Mouse (Mus musculus) CH12.LX (cell line): ENCODE results near the gene Ndufb8. TPM values are rescaled to one million over a fixed set of nuclear protein-coding genes. Genes with fewer than 3 reads are reported as not detected.
A peak's percentile ranks its signal among the peaks of the same experiment; 100 is the strongest.

Source experiments
- DNase-seq: peaks from one replicate; pipeline ENCODE4 v3.0.0-alpha.2; 2013; ENCODE audit errors: extremely low read depth
- H3K27ac ChIP-seq: 2 replicates; pipeline ENCODE4 v1.5.1; 2012; ENCODE audit warnings: low read depth, mild to moderate bottlenecking, control low read depth, moderate library complexity; ENCODE audit not compliant: insufficient read depth
- H3K27me3 ChIP-seq: replicated peaks from 2 replicates; pipeline ENCODE3; 2012; ENCODE audit warnings: inconsistent platforms
- H3K36me3 ChIP-seq, 2 experiments: replicated peaks in 1 of 2; 2 replicates each; pipeline versions ENCODE3 to v1.6.1; 2012; ENCODE audit warnings: inconsistent platforms in 1 of 2, low read length in 1 of 2, mild to moderate bottlenecking in 1 of 2, mixed read lengths in 1 of 2, moderate library complexity in 1 of 2; ENCODE audit not compliant: control insufficient read depth in 1 of 2, insufficient read depth in 1 of 2
- H3K4me1 ChIP-seq, 2 experiments: 2 replicates each; pipeline ENCODE4 v1.6.1; 2012; ENCODE audit warnings: inconsistent platforms in 1 of 2, moderate library complexity in 1 of 2; ENCODE audit not compliant: insufficient read depth in 2 of 2, control insufficient read depth in 1 of 2
- H3K4me2 ChIP-seq: 2 replicates; pipeline ENCODE4 v1.6.1; 2012; ENCODE audit warnings: low read depth, mild to moderate bottlenecking, control low read depth; ENCODE audit not compliant: poor library complexity, insufficient read depth, severe bottlenecking
- H3K4me3 ChIP-seq, 3 experiments: fragments of 150-350 bp in 1 of 3; sonication (generic) in 1 of 3; replicated peaks in 1 of 3; 2 replicates each; pipeline versions ENCODE3 to v1.5.1; 2011 to 2012; ENCODE audit warnings: low read depth in 2 of 3, low read length in 2 of 3, mild to moderate bottlenecking in 2 of 3, moderate library complexity in 2 of 3, control low read depth in 1 of 3, improper control_type of control experiment in 1 of 3, inconsistent platforms in 1 of 3, mixed read lengths in 1 of 3; ENCODE audit not compliant: poor library complexity in 1 of 3
- H3K79me2 ChIP-seq: replicated peaks from 2 replicates; pipeline ENCODE4 v1.6.1; 2012; ENCODE audit warnings: mild to moderate bottlenecking, moderate library complexity; ENCODE audit not compliant: control insufficient read depth, poor library complexity, insufficient read depth, severe bottlenecking; ENCODE audit errors: extremely low read depth
- H3K9ac ChIP-seq: 2 replicates; pipeline ENCODE4 v1.6.1; 2012; ENCODE audit warnings: low read depth, mild to moderate bottlenecking, control low read depth, moderate library complexity; ENCODE audit not compliant: insufficient read depth
- H3K9me3 ChIP-seq: replicated peaks from 2 replicates; pipeline ENCODE3; 2012; ENCODE audit warnings: low read length, inconsistent platforms, mixed read lengths
- BHLHE40 ChIP-seq: IDR thresholded peaks from 2 replicates; pipeline ENCODE4 v1.6.1; 2011; ENCODE audit warnings: mild to moderate bottlenecking, low read depth, low read length, improper control_type of control experiment
- CHD1 ChIP-seq: IDR thresholded peaks from 2 replicates; pipeline ENCODE4 v1.6.1; 2012; ENCODE audit warnings: low read depth, low read length, improper control_type of control experiment, inconsistent platforms
- E2F4 ChIP-seq: IDR thresholded peaks from 2 replicates; pipeline ENCODE4 v1.6.1; 2011; ENCODE audit warnings: low read depth, low read length, improper control_type of control experiment; ENCODE audit not compliant: insufficient replicate concordance
- EP300 ChIP-seq: IDR thresholded peaks from 2 replicates; pipeline ENCODE4 v1.6.1; 2011; ENCODE audit warnings: low read length, improper control_type of control experiment
- ETS1 ChIP-seq: conservative IDR thresholded peaks from 2 replicates; pipeline ENCODE4 v1.6.1; 2012; ENCODE audit warnings: low read depth, mild to moderate bottlenecking, inconsistent platforms, low read length, improper control_type of control experiment, moderate library complexity
- MAFK ChIP-seq: IDR thresholded peaks from 2 replicates; pipeline ENCODE4 v1.6.1; 2011; ENCODE audit warnings: low read length, improper control_type of control experiment; ENCODE audit not compliant: insufficient replicate concordance
- MAX ChIP-seq: IDR thresholded peaks from 2 replicates; pipeline ENCODE4 v1.6.1; 2011; ENCODE audit warnings: low read length, improper control_type of control experiment
- MAZ ChIP-seq: IDR thresholded peaks from 2 replicates; pipeline ENCODE4 v1.6.1; 2012; ENCODE audit warnings: low read depth, mild to moderate bottlenecking, inconsistent platforms, low read length, improper control_type of control experiment, moderate library complexity
- MEF2A ChIP-seq: IDR thresholded peaks from 2 replicates; pipeline ENCODE4 v1.6.1; 2014; ENCODE audit warnings: low read depth, mild to moderate bottlenecking, inconsistent platforms, low read length, improper control_type of control experiment, borderline replicate concordance
- MXI1 ChIP-seq: IDR thresholded peaks from 2 replicates; pipeline ENCODE4 v1.6.1; 2011; ENCODE audit warnings: mild to moderate bottlenecking, low read depth, low read length, improper control_type of control experiment
- MYC ChIP-seq: IDR thresholded peaks from 2 replicates; pipeline ENCODE4 v1.6.1; 2011; ENCODE audit warnings: low read depth, mild to moderate bottlenecking, improper control_type of control experiment, low read length
- NELFE ChIP-seq: IDR thresholded peaks from 2 replicates; pipeline ENCODE4 v1.6.1; 2011; ENCODE audit warnings: low read depth, low read length, improper control_type of control experiment
- NRF1 ChIP-seq: IDR thresholded peaks from 2 replicates; pipeline ENCODE4 v1.6.1; 2014; ENCODE audit warnings: low read depth, mild to moderate bottlenecking, inconsistent platforms, low read length, improper control_type of control experiment, moderate library complexity
- PAX5 ChIP-seq: IDR thresholded peaks from 2 replicates; pipeline ENCODE4 v1.6.1; 2012; ENCODE audit warnings: low read length, inconsistent platforms, mixed read lengths
- POLR2A ChIP-seq: IDR thresholded peaks from 2 replicates; pipeline ENCODE4 v1.6.1; 2011; ENCODE audit warnings: low read depth, mild to moderate bottlenecking, improper control_type of control experiment, low read length
- SMC3 ChIP-seq: IDR thresholded peaks from 2 replicates; pipeline ENCODE4 v1.6.1; 2011; ENCODE audit warnings: low read depth, low read length, improper control_type of control experiment
- TBP ChIP-seq: conservative IDR thresholded peaks from 2 replicates; pipeline ENCODE4 v1.6.1; 2011; ENCODE audit warnings: low read depth, low read length, improper control_type of control experiment
- TCF12 ChIP-seq: IDR thresholded peaks from 2 replicates; pipeline ENCODE4 v1.6.1; 2014; ENCODE audit warnings: low read depth, mild to moderate bottlenecking, inconsistent platforms, low read length, improper control_type of control experiment
- UBTF ChIP-seq: IDR thresholded peaks from 2 replicates; pipeline ENCODE4 v1.6.1; 2012; ENCODE audit warnings: low read depth, mild to moderate bottlenecking, inconsistent platforms, low read length, improper control_type of control experiment, moderate library complexity
- USF2 ChIP-seq: conservative IDR thresholded peaks from 2 replicates; pipeline ENCODE4 v1.6.1; 2011; ENCODE audit warnings: low read depth, low read length, improper control_type of control experiment
- ZKSCAN1 ChIP-seq: IDR thresholded peaks from 2 replicates; pipeline ENCODE4 v1.6.1; 2012; ENCODE audit warnings: low read depth, inconsistent platforms, low read length, improper control_type of control experiment, borderline replicate concordance
- ZMIZ1 ChIP-seq: IDR thresholded peaks from 2 replicates; pipeline ENCODE4 v1.6.1; 2012; ENCODE audit warnings: low read depth, mild to moderate bottlenecking, inconsistent platforms, low read length, improper control_type of control experiment
- dilution Hi-C: fragments of 300-500 bp; cut with MboI; formaldehyde crosslinking; loops from 2 replicates; pipeline ENCODE4 v1.14.3; 2020; ENCODE audit warnings: low sequenced_read_pairs; ENCODE audit not compliant: extremely low pct_unique_long_range_greater_than_20kb, extremely low pct_ligation_motif_present
- in situ Hi-C: fragments of 300-500 bp; cut with MboI; formaldehyde crosslinking; loops from 3 replicates; pipeline ENCODE4 v1.14.3; 2019; ENCODE audit warnings: low sequenced_read_pairs, low pct_ligation_motif_present, low pct_unique_long_range_greater_than_20kb, mixed read lengths
- polyA plus RNA-seq: library from polyadenylated mRNA; unstranded; fragments of >175 nt; gene quantifications from 2 replicates; pipeline ENCODE4 v1.2.1, GENCODE M21; 2012; ENCODE audit warnings: low read depth; ENCODE audit not compliant: insufficient read length
- total RNA-seq, 2 experiments: library from RNA; depleted of rRNA; stranded (reverse); fragments of 300-350 nt in 1 of 2; fragments of >200 nt in 1 of 2; gene quantifications; 2 replicates each; pipeline ENCODE4 v1.2.3; 2012 to 2014

The Ndufb8 gene
- total and polyA plus RNA-seq, 3 experiments: 321 to 383 (median 354) TPM

- DNase-seq: no peak
- H3K79me2 ChIP-seq: no peaks in the 10 kb centered on the region
- peaks cover 6% of the 10 kb centered on the region for H3K9me3 ChIP-seq
- no peak for TF ChIP-seq USF2
- TF ChIP-seq MXI1: no peak
- TF ChIP-seq CHD1: no peak
- TF ChIP-seq NRF1: no peak
- no peak for TF ChIP-seq MEF2A
- TF ChIP-seq EP300: no peak
- no peak for TF ChIP-seq TBP
- TF ChIP-seq TCF12: no peak
- TF ChIP-seq MAX: no peak
- TF ChIP-seq POLR2A: no peak
- TF ChIP-seq MAZ: no peak
- TF ChIP-seq ZKSCAN1: no peak
- no peak for TF ChIP-seq SMC3
- TF ChIP-seq NELFE: no peak
- no peak for TF ChIP-seq PAX5
- peaks cover 0 to 7% of the 10 kb centered on the region in 2 experiments; a peak in 2 of 4 replicates for H3K4me1 ChIP-seq
- no peak overlapping the region for H3K4me3 ChIP-seq
- dilution Hi-C loops: no loop called here
- H3K27ac ChIP-seq: no peak overlapping the region
- no peak overlapping the region for H3K4me2 ChIP-seq
- no peak overlapping the region for H3K9ac ChIP-seq
- H3K36me3 ChIP-seq: no peaks in the 10 kb centered on the region
- in situ Hi-C loops: no loop called here
- no peaks in the 10 kb centered on the region for H3K27me3 ChIP-seq
Measured at GRCm38 (mm10) chr19:44511451-44512231, 43.6 kb downstream of the Ndufb8 start.

DNA sequence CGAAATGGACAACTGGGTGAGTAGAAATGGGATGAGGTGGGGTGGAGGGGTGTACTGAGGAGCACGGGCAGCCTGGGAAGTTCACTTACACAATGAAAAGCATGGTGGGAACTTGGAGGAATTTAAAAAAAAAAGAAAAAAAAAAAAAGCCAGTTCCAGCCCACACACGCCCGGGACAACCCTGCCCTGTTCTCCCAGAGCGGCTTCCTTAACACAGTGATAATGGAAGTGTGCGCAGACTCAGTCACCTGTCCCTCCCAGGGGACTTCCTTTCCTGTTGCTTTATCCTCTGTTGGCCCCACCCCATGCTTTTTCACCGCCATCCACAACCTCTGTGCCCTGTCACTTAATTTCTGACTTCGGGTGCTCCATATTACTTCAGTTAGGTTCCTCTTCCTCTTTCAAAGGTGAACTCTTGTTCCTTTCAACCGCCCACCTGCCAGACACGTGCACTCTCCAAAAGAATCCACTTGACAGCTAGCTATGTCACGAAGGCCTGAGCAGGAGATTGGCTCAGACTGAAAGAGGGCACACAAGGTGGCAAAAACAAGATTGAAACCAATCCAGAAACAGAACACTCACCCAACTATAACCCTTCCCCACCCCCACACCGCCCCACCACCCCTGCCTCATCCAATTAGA is 44.6 kb downstream of the Ndufb8 start:
- no peaks in the 10 kb centered on the region for H3K36me3 ChIP-seq
- H3K27me3 ChIP-seq: no peaks in the 10 kb centered on the region
- TF ChIP-seq MAX (peak; percentile 38; the same call in 1 of the 2 replicates), MXI1 (no peak), BHLHE40 (peak; percentile 43; the same call in 1 of the 2 replicates), CHD1 (no peak), EP300 (no peak), ZMIZ1 (no peak), POLR2A (no peak), MAFK (no peak), E2F4 (no peak), UBTF (no peak), MYC (no peak), ETS1 (no peak)
- H3K9ac ChIP-seq: no peak overlapping the region
- dilution Hi-C loops: no loop called here
- in situ Hi-C loops: no loop called here
- H3K4me3 ChIP-seq: no peak overlapping the region
- no peak overlapping the region for H3K4me2 ChIP-seq
- no peak overlapping the region for H3K27ac ChIP-seq
- peaks cover 2 to 12% of the 10 kb centered on the region in 2 experiments; a peak in 3 of 4 replicates for H3K4me1 ChIP-seq
- no peak for DNase-seq
- no peaks in the 10 kb centered on the region for H3K79me2 ChIP-seq
- peaks cover 6% of the 10 kb centered on the region for H3K9me3 ChIP-seq
